Mouse (Mus musculus): ENCODE data around the gene Ttc41. TPM values are rescaled to one million over a fixed set of nuclear protein-coding genes. Genes with fewer than 3 reads are reported as not detected.

Gene Ttc41
- polyA plus RNA-seq, 1 experiment from 2014 or later = 2.5 TPM

DNA sequence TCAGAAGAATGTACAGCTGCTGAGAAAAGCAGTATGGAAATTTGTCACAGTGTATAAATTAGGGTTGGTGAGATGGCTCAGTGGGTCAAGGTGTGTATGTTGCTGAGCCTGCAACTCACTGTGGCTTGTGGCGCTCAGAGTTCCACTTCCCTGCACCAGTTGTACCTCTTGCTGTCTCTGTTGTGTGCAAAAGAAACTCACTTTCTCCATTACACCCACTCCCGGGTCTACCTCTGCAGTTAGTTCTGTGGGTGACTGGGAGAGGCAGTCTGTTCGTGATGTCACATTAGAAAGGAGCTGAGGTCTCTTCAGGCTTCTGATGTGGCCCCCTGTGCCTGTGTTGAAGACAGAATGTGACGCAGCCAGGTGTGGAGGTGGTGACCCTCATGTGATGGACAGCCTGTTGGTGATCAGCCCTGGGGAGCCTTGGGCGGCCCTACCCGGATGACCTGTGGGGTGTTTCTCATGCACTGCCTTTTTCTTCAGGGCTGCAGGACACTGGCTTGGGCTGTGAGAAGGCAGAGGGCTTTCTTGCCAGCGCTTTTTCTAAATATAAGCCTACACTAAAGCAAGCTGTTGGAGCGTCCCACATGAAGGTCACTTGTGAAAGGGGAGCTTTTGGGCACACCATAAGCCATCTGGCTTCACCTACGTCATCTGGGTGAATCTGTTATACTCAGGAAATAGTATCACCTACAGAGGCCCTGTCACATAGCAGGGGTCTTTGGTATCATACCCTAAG is 89.4 kb downstream of the Ttc41 start:
- no peaks in the 10 kb centered on the region for H3K9me3 ChIP-seq (ENCODE audit: control insufficient read depth, low read length)
- WGBS = 92% methylated on average over 9 of the region's 9 CpGs
- no peak overlapping the region for H3K9ac ChIP-seq (replicated peaks; ENCODE audit: low read length)
- no peak for DNase-seq
- no peaks in the 10 kb centered on the region for H3K27me3 ChIP-seq (ENCODE audit: control insufficient read depth, insufficient read depth, low read length)
- H3K4me2 ChIP-seq (ENCODE audit: low read length) = no peak overlapping the region
- ATAC-seq (ENCODE audit: low FRiP score, low TSS enrichment) = no peak
- no peaks in the 10 kb centered on the region for H3K4me1 ChIP-seq (ENCODE audit: control insufficient read depth, insufficient read depth, low read length)
- H3K27ac ChIP-seq (replicated peaks; ENCODE audit: low read depth, low read length) = no peak overlapping the region
- no peaks in the 10 kb centered on the region for H3K36me3 ChIP-seq (ENCODE audit: control insufficient read depth, insufficient read depth, low read length)
- H3K4me3 ChIP-seq (replicated peaks; ENCODE audit: low read depth, low read length) = no peak overlapping the region

DNA sequence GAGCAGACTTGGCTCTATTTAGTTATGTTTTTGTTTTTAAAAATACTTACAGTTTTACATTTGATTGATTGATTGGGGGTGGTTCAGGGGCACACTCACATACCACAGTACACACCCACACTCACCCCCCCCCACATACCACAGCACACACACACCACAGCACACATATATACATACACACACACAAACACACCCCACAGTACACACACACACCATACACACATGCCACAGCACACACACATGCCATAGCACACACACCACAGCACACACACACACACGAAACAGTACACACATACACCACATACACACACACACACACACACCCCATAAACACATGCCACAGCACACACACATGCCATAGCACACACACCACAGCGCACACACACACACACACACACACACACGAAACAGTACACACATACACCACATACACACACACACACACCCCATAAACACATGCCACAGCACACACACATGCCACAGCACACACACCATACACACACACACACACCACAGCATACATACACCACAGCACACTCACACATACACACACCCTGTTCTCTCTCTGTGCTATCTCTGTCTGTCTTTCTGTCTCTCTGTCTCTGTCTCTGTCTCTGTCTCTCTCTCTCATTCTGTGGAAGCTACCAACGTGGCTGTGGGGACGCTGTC is 90.6 kb downstream of the Ttc41 start:
- Histone ChIP-seq H3K9me3 (ENCODE audit: control insufficient read depth, low read length) (no peaks in the 10 kb centered on the region), H3K4me3 (replicated peaks; ENCODE audit: low read depth, low read length) (no peak overlapping the region), H3K27ac (replicated peaks; ENCODE audit: low read depth, low read length) (no peak overlapping the region), H3K9ac (replicated peaks; ENCODE audit: low read length) (no peak overlapping the region), H3K4me2 (ENCODE audit: low read length) (no peak overlapping the region), H3K36me3 (ENCODE audit: control insufficient read depth, insufficient read depth, low read length) (no peaks in the 10 kb centered on the region), H3K4me1 (ENCODE audit: control insufficient read depth, insufficient read depth, low read length) (no peaks in the 10 kb centered on the region), H3K27me3 (ENCODE audit: control insufficient read depth, insufficient read depth, low read length) (no peaks in the 10 kb centered on the region)
- ATAC-seq (ENCODE audit: low FRiP score, low TSS enrichment) (peak; percentile 55), DNase-seq (no peak)
- 95% methylated on average over 5 of the region's 5 CpGs for WGBS

DNA sequence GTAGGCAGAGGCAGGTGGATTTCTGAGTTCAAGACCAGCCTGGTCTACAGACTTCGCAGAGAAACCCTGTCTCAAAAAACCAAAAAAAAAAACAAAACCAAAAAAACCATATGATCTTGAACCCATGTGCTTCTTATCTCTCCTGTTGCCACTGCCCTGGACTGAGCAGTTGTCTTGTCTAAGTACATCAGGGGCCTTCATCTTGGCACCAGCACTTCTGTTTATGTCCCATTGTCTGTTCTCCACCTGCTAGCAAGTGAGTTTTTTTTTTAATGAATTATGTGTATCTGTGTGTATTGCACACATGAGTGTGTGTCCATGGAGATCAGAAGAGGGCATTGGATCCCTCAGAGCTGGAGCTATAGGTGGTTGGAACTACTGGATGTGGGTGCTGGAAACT is 101.8 kb downstream of the Ttc41 start:
- no peaks in the 10 kb centered on the region for H3K4me1 ChIP-seq (ENCODE audit: control insufficient read depth, insufficient read depth, low read length)
- no peak for ATAC-seq (ENCODE audit: low FRiP score, low TSS enrichment)
- WGBS = 100% methylated on average over 1 of the region's 1 CpGs
- no peaks in the 10 kb centered on the region for H3K36me3 ChIP-seq (ENCODE audit: control insufficient read depth, insufficient read depth, low read length)
- H3K4me3 ChIP-seq (replicated peaks; ENCODE audit: low read depth, low read length) = no peak overlapping the region
- no peaks in the 10 kb centered on the region for H3K9me3 ChIP-seq (ENCODE audit: control insufficient read depth, low read length)
- no peak overlapping the region for H3K9ac ChIP-seq (replicated peaks; ENCODE audit: low read length)
- no peak overlapping the region for H3K27ac ChIP-seq (replicated peaks; ENCODE audit: low read depth, low read length)
- no peak overlapping the region for H3K4me2 ChIP-seq (ENCODE audit: low read length)
- DNase-seq = no peak
- H3K27me3 ChIP-seq (ENCODE audit: control insufficient read depth, insufficient read depth, low read length) = no peaks in the 10 kb centered on the region

DNA sequence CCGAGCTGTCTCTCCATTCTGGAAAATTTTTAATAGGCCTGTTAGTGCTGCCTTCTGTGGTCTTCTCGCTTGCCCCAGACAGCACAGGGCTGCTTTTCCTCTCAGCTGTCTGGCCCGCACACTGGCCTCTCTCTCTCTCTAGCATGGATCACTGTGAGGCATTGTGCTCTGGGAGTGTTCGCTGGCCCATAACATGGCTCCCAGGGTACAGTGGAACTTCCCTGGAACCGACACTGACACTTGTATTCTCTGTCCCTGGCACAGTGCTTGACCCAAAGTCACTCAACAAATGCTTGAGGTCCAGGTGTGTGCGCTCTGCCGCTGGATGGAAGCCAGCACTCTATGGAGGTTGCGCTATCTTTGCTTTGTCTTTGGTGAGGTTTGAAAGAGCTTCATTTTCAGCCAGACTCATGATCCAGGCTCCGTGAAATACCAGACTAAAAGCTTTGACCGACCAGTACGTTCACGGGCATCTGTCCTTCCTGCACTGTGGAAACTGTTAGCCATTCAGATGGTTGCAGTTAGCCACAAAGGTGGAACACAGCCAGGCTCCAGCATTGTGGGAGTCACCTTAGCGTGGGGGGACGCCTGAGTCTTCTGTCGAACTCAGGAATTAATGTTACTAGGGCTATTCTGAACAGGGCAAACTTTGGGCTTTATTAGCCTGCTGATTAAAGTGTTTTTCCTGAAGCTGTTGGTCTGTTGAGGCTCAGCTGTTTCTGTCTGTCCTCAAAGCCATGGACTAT is 102.6 kb downstream of the Ttc41 start:
- ATAC-seq (ENCODE audit: low FRiP score, low TSS enrichment) (no peak), DNase-seq (no peak)
- Histone ChIP-seq H3K4me2 (ENCODE audit: low read length) (no peak overlapping the region), H3K4me3 (replicated peaks; ENCODE audit: low read depth, low read length) (no peak overlapping the region), H3K9ac (replicated peaks; ENCODE audit: low read length) (no peak overlapping the region), H3K27me3 (ENCODE audit: control insufficient read depth, insufficient read depth, low read length) (no peaks in the 10 kb centered on the region), H3K36me3 (ENCODE audit: control insufficient read depth, insufficient read depth, low read length) (no peaks in the 10 kb centered on the region), H3K27ac (replicated peaks; ENCODE audit: low read depth, low read length) (no peak overlapping the region), H3K4me1 (ENCODE audit: control insufficient read depth, insufficient read depth, low read length) (no peaks in the 10 kb centered on the region), H3K9me3 (ENCODE audit: control insufficient read depth, low read length) (no peaks in the 10 kb centered on the region)
- 72% methylated on average over 15 of the region's 15 CpGs for WGBS

DNA sequence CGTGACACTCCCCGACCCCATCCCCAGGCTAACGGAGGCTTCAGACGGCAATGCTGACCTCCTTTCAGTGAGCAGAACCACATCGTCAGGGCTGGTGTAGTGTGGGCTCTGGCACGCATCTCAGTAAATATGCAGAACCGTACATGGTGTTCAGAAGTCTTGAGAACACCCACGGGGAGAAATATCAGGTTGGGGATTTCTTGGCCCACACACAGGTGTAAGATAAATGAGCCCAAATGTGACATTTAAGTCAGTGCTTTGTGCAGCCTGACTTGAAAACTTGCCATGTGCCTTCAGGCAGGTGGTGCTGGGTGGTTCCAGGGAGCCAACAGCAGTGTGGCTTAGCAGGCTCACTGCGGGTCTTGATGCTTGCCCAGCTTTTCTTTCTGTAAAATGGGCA is 104.4 kb downstream of the Ttc41 start:
- H3K4me1 ChIP-seq (ENCODE audit: control insufficient read depth, insufficient read depth, low read length) = no peaks in the 10 kb centered on the region
- 79% methylated on average over 9 of the region's 9 CpGs for WGBS
- H3K9ac ChIP-seq (replicated peaks; ENCODE audit: low read length) = no peak overlapping the region
- no peaks in the 10 kb centered on the region for H3K36me3 ChIP-seq (ENCODE audit: control insufficient read depth, insufficient read depth, low read length)
- H3K27ac ChIP-seq (replicated peaks; ENCODE audit: low read depth, low read length) = no peak overlapping the region
- H3K4me3 ChIP-seq (replicated peaks; ENCODE audit: low read depth, low read length) = no peak overlapping the region
- DNase-seq = no peak
- H3K4me2 ChIP-seq (ENCODE audit: low read length) = no peak overlapping the region
- H3K27me3 ChIP-seq (ENCODE audit: control insufficient read depth, insufficient read depth, low read length) = no peaks in the 10 kb centered on the region
- ATAC-seq (ENCODE audit: low FRiP score, low TSS enrichment) = no peak
- H3K9me3 ChIP-seq (ENCODE audit: control insufficient read depth, low read length) = no peaks in the 10 kb centered on the region

DNA sequence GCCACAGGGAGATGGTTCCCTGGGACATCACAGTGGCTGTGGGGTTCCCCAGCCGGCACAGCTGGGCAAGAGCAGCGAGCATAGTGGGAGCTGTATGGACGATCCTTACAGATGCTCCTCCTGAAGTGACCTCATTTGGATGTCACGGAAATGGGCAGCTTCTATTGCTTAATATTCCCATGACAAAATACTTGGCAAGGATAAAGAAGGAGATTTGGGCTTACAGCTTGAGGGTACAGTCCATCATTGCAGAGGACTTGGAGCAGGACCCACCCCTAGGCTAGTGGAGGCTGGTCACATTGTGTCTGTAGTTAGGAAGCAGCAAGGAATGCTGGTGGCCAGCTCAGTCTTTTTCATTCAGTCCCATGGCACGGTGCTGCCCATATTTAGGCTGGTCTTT is 105.0 kb downstream of the Ttc41 start:
- H3K36me3 ChIP-seq (ENCODE audit: control insufficient read depth, insufficient read depth, low read length) = no peaks in the 10 kb centered on the region
- WGBS = 94% methylated on average over 5 of the region's 5 CpGs

DNA sequence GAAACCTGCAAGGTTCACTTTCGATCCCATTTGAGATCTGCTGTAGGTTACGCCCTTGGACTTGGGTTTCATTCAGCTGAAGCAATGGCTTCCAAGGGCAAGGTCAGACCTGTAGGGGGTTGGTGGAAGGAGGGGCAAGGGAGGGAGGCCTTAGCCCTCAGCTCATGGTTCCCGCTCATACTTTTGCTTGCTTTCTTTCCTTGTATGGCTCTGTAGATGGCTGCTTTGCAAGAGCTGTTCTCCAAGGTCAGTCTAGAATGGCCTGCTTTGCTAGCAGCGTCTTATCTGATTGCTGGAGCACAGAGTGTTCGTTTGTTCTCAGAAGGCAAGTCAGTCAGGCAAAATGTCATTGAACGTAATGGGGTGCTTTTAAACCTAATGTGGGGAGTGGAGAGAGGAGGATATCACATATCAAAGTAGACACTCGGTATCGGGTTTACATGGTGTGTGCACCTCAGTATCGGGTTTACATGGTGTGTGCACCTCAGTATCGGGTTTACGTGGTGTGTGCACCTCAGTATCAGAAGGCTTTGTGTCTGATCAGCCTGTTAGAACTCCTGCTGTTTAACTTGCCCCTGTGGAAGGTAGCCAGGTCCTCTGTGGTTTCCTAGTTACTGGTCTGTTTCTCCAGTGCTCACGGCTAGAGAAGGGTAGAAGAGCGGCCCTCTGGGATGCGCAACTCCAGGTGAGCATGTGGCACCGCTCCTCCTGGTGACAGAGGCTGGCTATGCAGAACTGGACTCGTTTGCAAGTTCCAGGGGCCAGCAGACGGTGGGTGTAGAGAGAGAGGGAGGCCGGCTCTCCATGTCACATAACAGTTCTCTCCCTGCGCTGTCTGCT is 108.9 kb downstream of the Ttc41 start:
- Histone ChIP-seq H3K4me1 (ENCODE audit: control insufficient read depth, insufficient read depth, low read length) (peaks cover under 1% of the 10 kb centered on the region), H3K4me3 (replicated peaks; ENCODE audit: low read depth, low read length) (no peak overlapping the region), H3K36me3 (ENCODE audit: control insufficient read depth, insufficient read depth, low read length) (no peaks in the 10 kb centered on the region), H3K9me3 (ENCODE audit: control insufficient read depth, low read length) (no peaks in the 10 kb centered on the region), H3K4me2 (ENCODE audit: low read length) (no peak overlapping the region), H3K9ac (replicated peaks; ENCODE audit: low read length) (no peak overlapping the region), H3K27me3 (ENCODE audit: control insufficient read depth, insufficient read depth, low read length) (no peaks in the 10 kb centered on the region), H3K27ac (replicated peaks; ENCODE audit: low read depth, low read length) (no peak overlapping the region)
- DNase-seq = no peak
- no peak for ATAC-seq (ENCODE audit: low FRiP score, low TSS enrichment)
- WGBS = 90% methylated on average over 19 of the region's 19 CpGs

More for the DNA sequence above, 105.0 kb downstream of the Ttc41 start:
- H3K9ac ChIP-seq (replicated peaks; ENCODE audit: low read length) = no peak overlapping the region
- H3K27ac ChIP-seq (replicated peaks; ENCODE audit: low read depth, low read length) = no peak overlapping the region
- no peak for ATAC-seq (ENCODE audit: low FRiP score, low TSS enrichment)
- H3K27me3 ChIP-seq (ENCODE audit: control insufficient read depth, insufficient read depth, low read length) = no peaks in the 10 kb centered on the region
- no peak overlapping the region for H3K4me3 ChIP-seq (replicated peaks; ENCODE audit: low read depth, low read length)
- no peak for DNase-seq
- H3K4me1 ChIP-seq (ENCODE audit: control insufficient read depth, insufficient read depth, low read length) = no peaks in the 10 kb centered on the region
- no peak overlapping the region for H3K4me2 ChIP-seq (ENCODE audit: low read length)
- H3K9me3 ChIP-seq (ENCODE audit: control insufficient read depth, low read length) = no peaks in the 10 kb centered on the region

DNA sequence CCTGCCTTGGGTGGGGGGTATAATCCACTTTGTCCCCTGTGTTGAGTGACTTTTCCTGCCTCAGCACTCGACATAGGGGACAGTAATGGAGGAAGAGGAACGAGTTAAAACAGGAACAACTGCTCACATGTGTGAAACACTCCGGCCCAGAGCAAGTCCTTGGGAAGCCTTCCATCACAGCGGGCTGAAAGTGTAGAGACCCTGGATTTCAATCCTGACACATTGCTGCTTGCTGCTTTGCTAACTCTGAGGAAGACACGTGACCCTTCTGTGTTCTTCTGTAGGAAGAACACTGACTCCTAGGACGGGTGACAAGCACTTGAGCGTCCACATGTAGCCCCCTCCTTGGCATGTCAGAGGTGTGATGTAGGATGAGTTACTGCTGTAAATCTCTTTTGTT is 109.5 kb downstream of the Ttc41 start:
- no peak overlapping the region for H3K9ac ChIP-seq (replicated peaks; ENCODE audit: low read length)

More for the DNA sequence above, 109.5 kb downstream of the Ttc41 start:
- no peaks in the 10 kb centered on the region for H3K36me3 ChIP-seq (ENCODE audit: control insufficient read depth, insufficient read depth, low read length)
- H3K9me3 ChIP-seq (ENCODE audit: control insufficient read depth, low read length) = no peaks in the 10 kb centered on the region
- H3K4me3 ChIP-seq (replicated peaks; ENCODE audit: low read depth, low read length) = no peak overlapping the region
- H3K27me3 ChIP-seq (ENCODE audit: control insufficient read depth, insufficient read depth, low read length) = no peaks in the 10 kb centered on the region
- DNase-seq (no peak), ATAC-seq (ENCODE audit: low FRiP score, low TSS enrichment) (no peak)
- H3K27ac ChIP-seq (replicated peaks; ENCODE audit: low read depth, low read length) = no peak overlapping the region
- H3K4me1 ChIP-seq (ENCODE audit: control insufficient read depth, insufficient read depth, low read length) = peaks cover 6% of the 10 kb centered on the region
- no peak overlapping the region for H3K4me2 ChIP-seq (ENCODE audit: low read length)
- WGBS = 86% methylated on average over 7 of the region's 7 CpGs

All from midbrain, embryonic 14.5 days (tissue).